Mouse (Mus musculus) cerebellum, adult 2 months (tissue): ENCODE measurements around the gene Hrct1. TPM values are rescaled to one million over a fixed set of nuclear protein-coding genes. Genes with fewer than 3 reads are reported as not detected.

Experiments used
- DNase-seq, 2 experiments: peaks; one replicate each; pipeline ENCODE4 v3.0.0; 2021
- H3K27ac ChIP-seq: fragments of 200-500 bp; 2 replicates; pipeline ENCODE4 v1.5.1; 2012; ENCODE audit warnings: low read length, control low read depth, inconsistent platforms; ENCODE audit not compliant: insufficient read depth
- H3K27me3 ChIP-seq: fragments of 200-500 bp; 2 replicates; pipeline ENCODE4 v1.6.1; 2012; ENCODE audit warnings: inconsistent platforms, mild to moderate bottlenecking, low read length, moderate library complexity; ENCODE audit not compliant: control insufficient read depth, insufficient read depth
- H3K4me1 ChIP-seq: fragments of 200-500 bp; 2 replicates; pipeline ENCODE4 v1.6.1; 2011; ENCODE audit warnings: low read length; ENCODE audit not compliant: control insufficient read depth, insufficient read depth
- H3K4me3 ChIP-seq: fragments of 200-500 bp; replicated peaks from 2 replicates; pipeline ENCODE3; 2011; ENCODE audit warnings: mild to moderate bottlenecking, low read depth, low read length, control low read depth; ENCODE audit not compliant: insufficient read depth
- CTCF ChIP-seq: fragments of 200-500 bp; IDR thresholded peaks from 2 replicates; pipeline ENCODE4 v1.5.1; 2011; ENCODE audit warnings: low read depth, mild to moderate bottlenecking, control low read depth, low read length, moderate library complexity, borderline replicate concordance; ENCODE audit not compliant: insufficient read depth
- POLR2A ChIP-seq: fragments of 200-500 bp; IDR thresholded peaks from 2 replicates; pipeline ENCODE4 v1.6.1; 2011; ENCODE audit warnings: low read length, control low read depth, borderline replicate concordance; ENCODE audit not compliant: insufficient read depth
- WGBS: fragments of 180-500 bp; shearing (Covaris S2); methylation state at CpG from one replicate; pipeline ENCODE4 v1.1.7; 2018; 5-methylcytosine and 5-hydroxymethylcytosine counted together
- polyA plus RNA-seq: library from polyadenylated mRNA; depleted of rRNA; stranded (reverse); fragments of >200 nt; gene quantifications from 2 replicates; pipeline ENCODE4 v1.2.3, GENCODE M21; 2012

Hrct1 gene
- polyA plus RNA-seq, 1 experiment: 1.6 TPM

DNA sequence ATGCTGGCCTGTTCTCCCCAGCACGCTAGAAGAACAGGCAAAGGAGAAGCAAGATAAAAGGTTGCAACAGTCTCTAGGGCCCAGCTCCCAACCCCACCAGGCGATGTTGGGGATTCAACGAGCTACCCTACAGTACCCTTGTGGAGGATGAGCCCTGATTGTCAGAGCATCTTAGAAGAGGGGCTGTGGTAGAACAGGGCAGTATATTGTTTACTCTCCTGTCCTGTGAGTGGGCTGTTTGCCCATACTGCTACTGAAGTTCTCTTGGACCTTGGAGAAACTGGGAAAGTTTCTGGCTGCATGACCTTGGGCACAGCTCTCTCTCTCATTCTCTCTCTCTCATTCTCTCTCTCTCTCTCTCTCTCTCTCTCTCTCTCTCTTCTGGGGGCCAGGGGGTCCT, 2.1 kb downstream of the Hrct1 start:
- Histone ChIP-seq H3K4me1 (no peaks in the 10 kb centered on the region), H3K4me3 (no peak overlapping the region), H3K27me3 (no peaks in the 10 kb centered on the region), H3K27ac (no peak overlapping the region; the same call in 1 of the 2 replicates)
- no peak for DNase-seq
- no peak for TF ChIP-seq POLR2A
- no peak for TF ChIP-seq CTCF
- 78% methylated on average over 3 of the region's 3 CpGs for WGBS

DNA sequence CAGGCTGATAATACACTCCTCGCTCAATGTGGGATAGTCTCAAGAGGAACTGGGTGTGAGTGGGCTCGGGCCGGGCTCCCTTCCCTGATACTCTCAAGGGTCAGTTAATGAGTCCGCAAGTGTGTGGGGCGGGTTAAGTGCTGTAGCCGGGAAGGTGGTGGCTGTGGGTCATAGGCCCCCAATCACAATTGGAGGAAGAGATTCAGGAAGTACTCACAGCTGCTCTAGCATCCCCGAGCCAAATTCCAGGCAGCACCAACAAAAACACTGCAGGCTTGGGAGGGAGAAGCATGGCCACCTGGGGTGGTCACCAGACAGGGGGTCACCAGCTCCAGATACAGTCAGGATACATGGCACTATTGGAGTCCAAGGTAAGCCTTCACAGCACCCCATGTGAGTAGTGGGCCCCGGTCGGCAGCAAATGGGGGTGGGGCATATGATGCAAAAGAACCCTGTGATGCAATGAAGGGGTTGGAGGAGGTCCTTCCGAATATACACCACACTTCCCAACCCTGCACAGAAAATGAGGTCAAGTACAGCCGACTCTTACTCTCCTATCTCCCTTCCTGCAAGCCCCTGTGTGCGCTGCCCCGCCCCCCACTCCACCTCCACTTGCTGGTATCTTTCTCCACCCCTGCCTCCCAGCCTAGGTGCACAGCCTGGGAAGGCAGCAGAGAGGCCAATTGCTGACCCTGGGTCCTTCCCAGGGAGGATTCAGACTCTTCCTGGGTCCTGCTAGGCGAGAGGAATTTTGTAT, 3.0 kb downstream of the Hrct1 start, which contains the start of gene Spaar:
Gene Spaar (plus strand): TSS at position 241 of the 757 bp plus-strand sequence.
- Histone ChIP-seq H3K27ac (no peak within 1 kb of the TSS; the same call in 1 of the 2 replicates), H3K27me3 (no peaks in the 10 kb centered on the region), H3K4me3 (no peak within 1 kb of the TSS), H3K4me1 (no peaks in the 10 kb centered on the region)
- no peak for DNase-seq
- WGBS: 76% methylated on average over 14 of the region's 14 CpGs
- TF ChIP-seq CTCF (no peak), POLR2A (no peak)

DNA sequence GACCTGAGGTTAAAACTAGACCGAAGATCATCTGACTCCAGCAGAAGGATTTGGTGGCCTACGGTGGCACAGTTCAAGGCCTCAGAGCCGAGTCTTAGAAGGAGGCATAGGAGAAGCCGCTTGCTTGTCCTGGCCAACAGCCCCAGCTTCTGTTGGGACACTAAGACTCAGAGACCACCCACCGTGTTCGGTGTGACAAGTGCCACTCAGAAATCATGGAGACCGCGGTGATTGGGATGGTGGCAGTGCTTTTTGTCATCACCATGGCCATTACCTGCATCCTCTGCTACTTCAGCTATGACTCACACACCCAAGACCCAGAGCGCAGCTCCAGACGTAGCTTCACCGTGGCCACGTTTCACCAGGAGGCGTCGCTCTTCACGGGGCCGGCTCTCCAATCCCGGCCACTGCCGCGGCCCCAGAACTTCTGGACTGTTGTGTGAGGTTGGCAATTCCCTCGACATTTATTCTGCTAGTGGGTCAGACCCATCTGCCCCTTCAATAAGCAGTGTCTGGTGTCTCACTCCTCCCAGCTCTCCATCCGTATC, 3.8 kb downstream of the Hrct1 start:
- no peak overlapping the region for H3K27ac ChIP-seq
- no peaks in the 10 kb centered on the region for H3K4me1 ChIP-seq
- no peak for TF ChIP-seq POLR2A
- no peak for TF ChIP-seq CTCF
- WGBS: 74% methylated on average over 21 of the region's 21 CpGs
- no peaks in the 10 kb centered on the region for H3K27me3 ChIP-seq
- H3K4me3 ChIP-seq: no peak overlapping the region
- no peak for DNase-seq

DNA sequence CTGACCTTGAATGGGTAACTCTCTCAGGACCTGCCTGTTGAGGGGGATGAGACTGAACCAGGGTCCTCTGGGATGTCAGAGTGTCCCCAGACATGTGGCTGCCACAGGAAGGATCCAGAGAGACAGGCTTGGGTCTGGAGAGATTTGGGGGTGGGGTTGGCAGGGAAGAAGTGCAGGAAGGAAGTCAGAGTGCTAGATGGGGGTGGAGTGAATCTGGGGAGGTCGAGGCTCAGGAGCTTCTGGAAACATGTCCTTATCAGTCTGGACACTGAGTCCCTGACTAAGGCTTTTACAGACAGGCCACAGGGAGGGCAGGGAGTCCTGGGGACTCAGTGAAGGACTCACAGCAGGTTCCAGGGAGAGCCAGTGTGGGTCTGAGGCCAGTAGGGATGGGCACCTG, 5.2 kb downstream of the Hrct1 start:
- Histone ChIP-seq H3K27ac (no peak overlapping the region), H3K4me3 (no peak overlapping the region), H3K4me1 (no peaks in the 10 kb centered on the region), H3K27me3 (no peaks in the 10 kb centered on the region)
- TF ChIP-seq CTCF (no peak), POLR2A (no peak)
- 5% methylated on average over 1 of the region's 1 CpGs for WGBS
- DNase-seq: no peak

DNA sequence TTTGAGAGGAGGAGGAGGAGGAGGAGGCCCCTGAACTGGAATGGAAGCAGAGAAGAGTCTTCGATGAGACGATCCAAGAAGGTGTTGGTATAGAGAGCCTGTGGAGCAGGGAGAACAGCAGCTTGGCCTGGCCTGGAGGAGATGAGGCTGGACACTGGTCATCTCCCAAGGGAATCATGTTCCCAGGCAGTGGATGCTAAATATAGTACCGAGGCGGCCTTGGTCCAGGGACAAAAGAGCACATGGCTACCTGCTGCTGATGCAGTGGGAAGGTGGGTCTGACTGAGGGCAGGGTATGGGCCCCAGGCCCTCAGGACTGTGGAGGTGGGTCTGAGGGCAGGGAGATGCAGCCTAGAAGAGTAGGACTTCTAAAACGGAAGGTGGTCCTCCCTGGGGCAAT, 6.2 kb downstream of the Hrct1 start:
- H3K27me3 ChIP-seq: no peaks in the 10 kb centered on the region
- TF ChIP-seq CTCF: no peak
- no peak for TF ChIP-seq POLR2A
- no peak for DNase-seq
- 72% methylated on average over 5 of the region's 5 CpGs for WGBS
- no peak overlapping the region for H3K27ac ChIP-seq
- no peaks in the 10 kb centered on the region for H3K4me1 ChIP-seq
- no peak overlapping the region for H3K4me3 ChIP-seq

DNA sequence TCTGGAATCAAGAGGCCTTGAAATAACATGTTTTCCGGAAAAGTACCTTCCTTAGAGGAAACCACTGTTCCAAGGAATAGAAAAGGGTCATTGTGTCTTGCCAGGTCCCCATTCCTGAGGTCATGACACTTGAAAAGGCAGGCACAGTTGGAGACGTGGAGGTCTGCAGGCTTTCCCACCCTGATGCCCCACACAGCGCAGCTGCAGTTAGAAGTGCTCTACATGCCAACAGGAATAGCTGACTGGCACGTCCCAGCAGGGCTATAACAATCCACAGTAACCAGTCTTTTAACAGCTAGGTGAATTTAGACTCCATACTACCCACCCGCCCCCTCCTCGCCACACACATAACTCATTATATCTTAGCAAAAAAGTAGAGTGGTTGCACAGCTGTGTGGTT, 10.2 kb downstream of the Hrct1 start:
- Histone ChIP-seq H3K4me3 (no peak overlapping the region), H3K4me1 (no peaks in the 10 kb centered on the region), H3K27me3 (no peaks in the 10 kb centered on the region), H3K27ac (no peak overlapping the region)
- TF ChIP-seq CTCF: no peak
- TF ChIP-seq POLR2A: no peak
- 58% methylated on average over 6 of the region's 6 CpGs for WGBS
- DNase-seq: no peak

DNA sequence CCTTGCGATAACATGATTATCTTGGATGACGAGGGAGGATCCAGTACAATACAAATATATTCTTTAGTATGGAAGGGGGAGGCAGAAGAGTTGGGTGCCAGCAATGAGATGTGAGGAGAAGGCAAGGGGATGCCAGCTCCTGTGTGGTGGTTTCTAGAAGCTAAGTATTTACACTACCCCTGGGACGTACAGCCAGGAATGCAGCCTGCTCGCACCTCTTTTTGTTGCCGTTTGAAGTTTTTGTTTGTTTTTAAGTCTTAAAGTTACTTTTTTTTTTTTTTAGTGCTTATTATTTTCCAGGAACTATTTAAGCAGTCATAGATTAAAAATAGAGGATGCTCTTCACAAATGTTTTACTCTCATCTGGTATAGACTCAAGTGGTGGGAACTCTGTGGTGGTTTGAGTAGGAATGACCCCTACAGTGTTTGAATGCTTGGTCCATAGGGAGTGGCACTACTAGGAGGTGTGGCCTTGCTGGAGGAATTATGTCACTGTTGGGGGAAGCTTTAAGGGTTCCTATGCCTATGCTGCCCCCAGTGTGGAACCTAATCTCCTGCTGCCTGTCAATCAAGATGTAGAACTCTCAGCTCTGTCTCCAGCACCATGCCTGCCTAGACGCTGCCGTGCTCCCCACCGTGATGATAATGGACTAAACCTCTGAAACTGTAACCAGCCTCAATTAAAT, 12.1 kb downstream of the Hrct1 start:
- H3K27ac ChIP-seq: no peak overlapping the region
- no peak overlapping the region for H3K4me3 ChIP-seq
- no peak for DNase-seq
- H3K4me1 ChIP-seq: no peaks in the 10 kb centered on the region
- TF ChIP-seq CTCF (no peak), POLR2A (no peak)
- no peaks in the 10 kb centered on the region for H3K27me3 ChIP-seq
- 72% methylated on average over 8 of the region's 8 CpGs for WGBS

DNA sequence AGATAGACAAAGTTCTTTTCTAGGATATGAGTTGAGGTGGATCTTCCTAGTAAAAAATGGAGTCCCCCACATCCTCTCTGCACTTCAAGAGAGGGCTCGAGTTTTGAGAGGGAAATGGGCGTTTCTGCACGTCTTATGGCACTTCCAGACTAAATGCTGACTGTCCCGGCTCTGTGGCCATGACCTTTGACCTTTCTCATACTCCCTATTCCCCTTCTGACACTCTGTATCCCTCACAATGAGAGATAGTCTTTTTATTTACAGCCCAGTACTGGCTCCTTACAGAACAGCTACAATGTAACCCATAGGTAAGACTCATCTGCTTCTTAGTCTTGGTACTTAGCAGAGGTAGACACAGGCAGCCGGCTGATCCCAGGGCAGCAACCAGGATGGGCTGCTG, 14.5 kb downstream of the Hrct1 start:
- Histone ChIP-seq H3K27me3 (no peaks in the 10 kb centered on the region), H3K4me1 (no peaks in the 10 kb centered on the region), H3K27ac (no peak overlapping the region), H3K4me3 (no peak overlapping the region)
- TF ChIP-seq CTCF: no peak
- TF ChIP-seq POLR2A: no peak
- no peak for DNase-seq
- WGBS: 69% methylated on average over 5 of the region's 5 CpGs

DNA sequence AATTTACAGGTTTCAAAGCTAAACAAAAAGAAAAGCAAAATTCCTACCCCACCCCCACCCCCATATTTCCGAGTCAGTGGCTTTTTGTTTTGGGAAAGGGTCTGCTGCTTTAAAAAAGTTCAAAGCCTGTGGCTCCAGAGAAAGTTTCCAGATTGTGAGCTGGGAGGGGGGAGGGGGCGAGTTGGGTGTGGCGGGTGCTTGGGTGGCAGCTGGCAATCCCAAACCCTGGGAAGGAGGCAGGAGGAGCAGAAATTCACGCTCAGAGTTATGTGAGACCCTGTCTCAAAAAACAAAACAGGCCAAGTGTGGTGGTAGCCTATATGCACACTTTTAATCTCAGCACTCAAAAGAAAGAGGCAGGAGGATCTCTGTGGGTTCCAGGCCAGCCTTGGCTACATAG, 15.6 kb downstream of the Hrct1 start:
- WGBS: 31% methylated on average over 4 of the region's 4 CpGs

More for the DNA sequence above, 15.6 kb downstream of the Hrct1 start:
- Histone ChIP-seq H3K27me3 (no peaks in the 10 kb centered on the region), H3K4me1 (no peaks in the 10 kb centered on the region), H3K4me3 (no peak overlapping the region), H3K27ac (no peak overlapping the region)
- DNase-seq: no peak
- no peak for TF ChIP-seq POLR2A
- TF ChIP-seq CTCF: no peak
